12 mouse cellular contexts compared by ENCODE assay signal in genomic region chr9:69870182-69870581, GRCm38 (mm10).
A peak's percentile ranks its signal among the peaks of the same experiment; 100 is the strongest.
DNase-seq lines count a peak whose midpoint lies in the region; ATAC-seq and TF ChIP-seq lines count a peak whose summit lies in the region.
"Had no signal": no experiment of that assay in that cellular context is flagged by ENCODE, and none has a peak within 500 bp of the region (broad histone marks: within the 10 kb centered on the region; RNA-seq: fewer than 3 reads in every experiment).

No protein-coding gene starts in this region.

- no peak overlapping the region for H3K4me3 ChIP-seq in intestine, postnatal 0 days (ENCODE audit: low read depth, low read length)
- no peak overlapping the region for H3K4me3 ChIP-seq in intestine, embryonic 15.5 days (replicated peaks)
- H3K4me3 ChIP-seq in bone marrow, adult 2 months (replicated peaks; ENCODE audit: control insufficient read depth, low read depth, low read length), result no peak overlapping the region
- H3K4me3 ChIP-seq: embryonic facial prominence, embryonic 13.5 days; lung, embryonic 15.5 days had no signal

- no peaks in the 10 kb centered on the region for H3K9me3 ChIP-seq in intestine, postnatal 0 days (ENCODE audit: control insufficient read depth)
- no peaks in the 10 kb centered on the region for H3K9me3 ChIP-seq in intestine, embryonic 15.5 days
- H3K9me3 ChIP-seq: embryonic facial prominence, embryonic 13.5 days; lung, embryonic 15.5 days had no signal

- H3K4me2 ChIP-seq in intestine, postnatal 0 days (replicated peaks; ENCODE audit: low read depth), result no peak overlapping the region
- no peak overlapping the region for H3K4me2 ChIP-seq in intestine, embryonic 15.5 days (replicated peaks)
- H3K4me2 ChIP-seq: embryonic facial prominence, embryonic 13.5 days; lung, embryonic 15.5 days had no signal

- H3K27me3 ChIP-seq in intestine, postnatal 0 days (replicated peaks; ENCODE audit: control insufficient read depth, insufficient read depth, low read length), result no peaks in the 10 kb centered on the region
- no peaks in the 10 kb centered on the region for H3K27me3 ChIP-seq in intestine, embryonic 15.5 days (replicated peaks)
- H3K27me3 ChIP-seq: embryonic facial prominence, embryonic 13.5 days; lung, embryonic 15.5 days had no signal

- no peaks in the 10 kb centered on the region for H3K4me1 ChIP-seq in intestine, postnatal 0 days (replicated peaks; ENCODE audit: control insufficient read depth, insufficient read depth, low read length)
- no peaks in the 10 kb centered on the region for H3K4me1 ChIP-seq in intestine, embryonic 15.5 days (replicated peaks)
- no peaks in the 10 kb centered on the region; the same call in 1 of the 2 replicates for H3K4me1 ChIP-seq in bone marrow, adult 2 months (ENCODE audit: control insufficient read depth, insufficient read depth, low read length)
- H3K4me1 ChIP-seq: embryonic facial prominence, embryonic 13.5 days; lung, embryonic 15.5 days had no signal

- peak; percentile 2 to 3 for DNase-seq in right cerebral cortex, adult 2 months (ENCODE audit: low spot score in 2 of 2)
- DNase-seq in right cerebral cortex, postnatal 25 days, result no peak
- DNase-seq in testis, postnatal 10 days (ENCODE audit: low spot score), result peak; percentile 42
- no peak for DNase-seq in embryo, embryonic 9.5 days (ENCODE audit: extremely low spot score)
- no peak for DNase-seq in right cerebral cortex, postnatal 10 days (ENCODE audit: low spot score in 2 of 2)
- DNase-seq: layer of hippocampus, postnatal 36 days had no signal

- WGBS in intestine, postnatal 0 days, result 73% methylated on average over 4 of the region's 4 CpGs
- WGBS in intestine, embryonic 15.5 days, result 72% methylated on average over 4 of the region's 4 CpGs
- WGBS in bone marrow, adult 2 months, result 59% methylated on average over 4 of the region's 4 CpGs

- H3K36me3 ChIP-seq in intestine, postnatal 0 days (ENCODE audit: control insufficient read depth, insufficient read depth), result no peaks in the 10 kb centered on the region
- H3K36me3 ChIP-seq in intestine, embryonic 15.5 days, result no peaks in the 10 kb centered on the region
- H3K36me3 ChIP-seq: embryonic facial prominence, embryonic 13.5 days; lung, embryonic 15.5 days had no signal

- no peak overlapping the region for H3K27ac ChIP-seq in intestine, postnatal 0 days (ENCODE audit: low read depth, low read length)
- H3K27ac ChIP-seq in intestine, embryonic 15.5 days, result no peak overlapping the region
- no peak overlapping the region for H3K27ac ChIP-seq in bone marrow, adult 2 months (ENCODE audit: control insufficient read depth, insufficient read depth, low read depth, low read length, poor library complexity)
- H3K27ac ChIP-seq: embryonic facial prominence, embryonic 13.5 days; lung, embryonic 15.5 days had no signal

- ATAC-seq in intestine, postnatal 0 days, result no peak
- no peak for ATAC-seq in intestine, embryonic 15.5 days
- ATAC-seq: midbrain, embryonic 16.5 days had no signal

- no peak overlapping the region for H3K9ac ChIP-seq in intestine, postnatal 0 days (ENCODE audit: low read depth, low read length)
- H3K9ac ChIP-seq in intestine, embryonic 15.5 days, result no peak overlapping the region
- H3K9ac ChIP-seq: embryonic facial prominence, embryonic 13.5 days; lung, embryonic 15.5 days had no signal

- peak; percentile 49 for TF ChIP-seq CTCF in intestine, postnatal 0 days (IDR thresholded peaks at IDR 0.05; ENCODE audit: low read depth)
- peak; percentile 46; the same call in 1 of the 2 replicates for TF ChIP-seq CTCF in bone marrow, adult 2 months (IDR thresholded peaks at IDR 0.05; ENCODE audit: control insufficient read depth, insufficient read depth, low read length)

- no peak for TF ChIP-seq POLR2A in bone marrow, adult 2 months (IDR thresholded peaks at IDR 0.05; ENCODE audit: borderline replicate concordance, control insufficient read depth, low read depth, low read length)

Comparison
In these comparisons a context has a peak if more than half of its experiments do, and no peak if none do; other contexts are left out.
1. DNase-seq: peak in right cerebral cortex, adult 2 months (2 of 2) and testis, postnatal 10 days (single experiment); none in right cerebral cortex, postnatal 25 days (single experiment), embryo, embryonic 9.5 days (single experiment) and right cerebral cortex, postnatal 10 days (0 of 2).